Mouse (Mus musculus) T-helper 1 cell (primary cell): ENCODE data around the gene Tdrd3.

Experiments used
- in situ Hi-C: fragments of 300-600 bp; cut with MboI, MseI; formaldehyde crosslinking; loops from one replicate; pipeline ENCODE4 v1.15.1; 2025; ENCODE audit warnings: high pct_unique_total_duplicates

The Tdrd3 gene

DNA sequence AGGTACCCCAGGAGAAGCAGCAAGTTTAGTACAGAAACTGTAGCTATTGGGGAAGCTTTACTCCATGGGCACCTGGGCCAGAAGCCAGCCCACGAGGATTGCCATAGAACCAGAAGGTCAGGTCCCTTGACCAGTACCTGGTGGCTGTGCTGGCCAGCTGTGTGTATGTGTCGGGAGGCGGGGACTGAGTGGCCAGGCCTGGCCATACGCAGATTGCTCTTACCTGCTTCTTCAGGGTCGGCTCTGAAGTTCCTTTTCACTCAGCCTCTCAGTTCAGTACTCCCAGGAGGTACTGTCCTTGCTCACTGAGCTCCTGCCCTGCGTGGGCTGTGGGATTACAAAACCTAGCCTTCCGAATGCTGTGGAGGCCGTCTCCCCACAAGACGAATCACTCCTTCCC lies 147.4 kb downstream of the Tdrd3 start:
- in situ Hi-C loops: no loop called here

GRCm38 (mm10) chr14:87566211-87566610 lies 149.8 kb downstream of the Tdrd3 start:
- in situ Hi-C loops: no loop called here

DNA sequence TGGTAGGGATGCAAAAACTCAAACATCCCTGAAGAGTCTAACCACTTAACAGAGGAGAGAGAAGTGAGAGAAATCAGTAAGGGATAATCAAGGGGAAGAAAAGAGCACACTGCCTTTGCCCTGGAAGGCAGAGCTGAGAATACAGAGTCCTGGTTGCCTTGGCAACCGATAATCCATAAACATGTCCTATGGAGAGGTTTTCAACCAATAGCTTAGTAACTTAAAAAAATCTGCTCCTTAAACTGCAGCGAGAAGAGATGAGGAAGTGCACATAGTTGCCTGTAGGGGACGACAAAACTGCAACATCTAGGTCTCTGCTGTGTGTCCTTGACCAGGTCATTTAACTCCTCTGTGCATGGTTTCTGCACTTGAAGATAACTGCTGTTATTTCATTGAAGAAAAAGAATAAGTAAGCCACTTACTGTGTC lies 150.6 kb downstream of the Tdrd3 start:
- in situ Hi-C loops: no loop called here

DNA sequence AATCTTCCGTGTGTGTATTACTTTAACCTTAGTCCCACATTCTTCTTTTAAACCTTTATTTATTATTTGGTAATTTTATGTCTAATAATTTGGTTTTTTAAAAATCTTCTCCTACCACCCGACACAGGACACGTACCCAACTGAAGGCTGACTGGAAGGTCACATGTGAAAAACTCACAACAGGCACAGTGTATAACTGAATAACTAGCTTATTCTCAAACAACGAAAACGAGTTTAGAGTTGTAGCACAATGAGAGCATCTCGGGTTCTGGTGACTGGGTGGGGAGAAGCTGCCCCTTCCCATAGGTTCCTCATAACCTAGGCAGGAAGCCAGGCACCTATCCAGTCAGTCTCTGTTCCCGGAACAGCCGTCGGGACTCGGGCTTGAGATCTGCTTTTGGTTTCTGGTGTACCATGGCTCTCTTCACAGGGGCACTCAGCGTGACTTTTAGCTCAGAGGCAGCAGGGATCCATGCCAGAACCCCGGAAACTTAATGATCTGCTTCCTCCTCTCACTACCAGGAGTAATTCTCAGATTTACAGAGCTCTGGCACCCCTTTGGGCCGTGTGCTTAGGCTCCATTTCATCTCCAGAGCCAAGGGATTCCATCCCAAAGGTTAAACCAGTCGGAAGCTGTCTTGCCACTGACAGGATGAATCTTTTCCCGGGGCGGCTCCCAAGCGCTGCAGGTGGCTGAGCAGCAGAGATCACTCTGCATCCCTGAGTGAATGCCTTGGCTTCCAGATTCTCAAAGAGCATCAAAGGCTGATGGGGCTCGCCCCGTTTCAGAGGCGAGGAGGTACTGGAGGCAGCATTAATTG lies 151.4 kb downstream of the Tdrd3 start:
- in situ Hi-C loops: no loop called here

DNA sequence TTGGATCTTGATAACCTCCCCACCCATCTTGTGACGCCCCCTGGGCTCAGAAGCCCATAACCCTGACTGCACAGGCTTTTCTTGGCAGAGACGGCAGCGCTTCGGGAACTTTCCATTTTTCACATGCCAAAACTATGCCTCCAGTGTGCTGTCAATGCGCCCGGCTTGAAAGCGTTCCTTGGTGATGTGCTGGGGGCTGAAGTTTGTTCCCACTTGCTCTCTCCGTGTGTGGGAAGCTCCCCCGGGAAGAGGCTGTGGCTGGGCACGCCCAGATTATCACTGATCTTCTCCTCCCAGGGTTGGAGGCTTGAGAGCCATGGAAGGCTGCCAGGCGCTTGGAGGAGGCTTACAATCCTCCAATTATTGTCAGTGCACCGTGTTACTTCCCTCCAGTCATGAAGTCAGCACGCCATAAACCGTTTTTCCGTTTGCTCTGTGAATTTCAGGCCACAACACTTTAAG lies 152.0 kb downstream of the Tdrd3 start:
- in situ Hi-C loops: no loop called here

- in situ Hi-C loops: no loop called here
Observed at GRCm38 (mm10) chr14:87569471-87569870, 153.0 kb downstream of the Tdrd3 start.

GRCm38 (mm10) chr14:87572453-87572852 lies 156.0 kb downstream of the Tdrd3 start:
- in situ Hi-C loops: no loop called here

DNA sequence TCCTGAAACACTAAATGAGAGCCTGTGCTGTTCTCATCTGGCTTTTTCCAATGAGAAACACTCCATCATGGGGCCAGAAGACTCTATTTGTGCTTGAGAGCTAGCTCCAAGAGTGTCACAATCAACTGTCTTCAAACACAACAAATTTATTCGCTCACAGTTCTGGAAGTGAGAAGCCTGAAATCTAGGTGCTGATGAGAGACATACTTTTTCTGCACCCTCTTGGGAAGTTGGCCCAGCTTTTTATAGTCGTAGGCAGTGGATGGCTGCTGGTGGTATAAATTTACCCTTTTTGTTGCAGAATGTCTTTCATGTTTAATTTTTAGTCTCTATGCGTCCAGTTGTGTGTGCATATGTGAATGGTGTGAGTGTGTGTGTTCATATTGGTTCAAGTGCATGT lies 166.2 kb downstream of the Tdrd3 start:
- in situ Hi-C loops: no loop called here
